Mouse (Mus musculus): ENCODE measurements around the gene Zfp609.

- TF ChIP-seq EP300 (IDR thresholded peaks at IDR 0.05; ENCODE audit: insufficient read depth, low read depth, low read length), result no peak
- TF ChIP-seq CTCF (IDR thresholded peaks at IDR 0.05), result no peak
- no peak for TF ChIP-seq POLR2A (IDR thresholded peaks at IDR 0.05; ENCODE audit: insufficient read depth, low read depth, low read length)
These were observed 129.4 kb downstream of the Zfp609 start for GRCm38 (mm10) chr9:65697992-65698391.

All from heart, adult 2 months (tissue).